In the genomic region with DNA sequence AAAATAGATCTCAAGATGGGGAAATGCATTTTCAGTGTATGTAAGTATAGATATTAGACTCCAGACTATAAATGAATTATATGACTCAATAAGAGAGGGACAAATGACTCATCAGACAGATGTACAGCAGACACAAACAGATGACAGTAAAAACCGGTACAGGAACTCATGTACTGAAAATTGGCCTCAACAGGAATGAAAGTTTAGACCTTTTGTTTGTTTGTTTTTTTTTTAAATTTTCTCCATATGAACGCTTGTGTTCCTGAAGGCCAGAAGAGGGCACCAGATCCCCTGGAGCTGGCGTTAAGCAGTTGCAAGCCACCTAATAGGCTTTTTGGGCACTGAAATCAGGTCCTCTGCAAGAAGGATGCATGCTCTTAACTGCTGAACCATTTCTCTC, we compare ENCODE assay signal across 11 mouse cellular contexts. TPM values are rescaled to one million over a fixed set of nuclear protein-coding genes. Genes with fewer than 3 reads are reported as not detected.
DNase-seq lines count a peak whose midpoint lies in the region; ATAC-seq and TF ChIP-seq lines count a peak whose summit lies in the region.
"Had no signal": no experiment of that assay in that cellular context is flagged by ENCODE, and none has a peak within 500 bp of the region (broad histone marks: within the 10 kb centered on the region; RNA-seq: fewer than 3 reads in every experiment).

No protein-coding gene starts in this region.

- H3K9me3 ChIP-seq in lung, embryonic 14.5 days (ENCODE audit: low read depth, low read length) = no peaks in the 10 kb centered on the region

- TF ChIP-seq CTCF in gastrocnemius, adult 2 months (IDR thresholded peaks at IDR 0.05) = peak; percentile 50
- TF ChIP-seq CTCF in lung, embryonic 14.5 days (IDR thresholded peaks at IDR 0.05; ENCODE audit: low read depth) = peak; percentile 53

- H3K36me3 ChIP-seq in lung, embryonic 14.5 days (ENCODE audit: insufficient read depth) = no peaks in the 10 kb centered on the region

- H3K4me1 ChIP-seq in lung, embryonic 14.5 days (ENCODE audit: insufficient read depth) = no peaks in the 10 kb centered on the region
- H3K4me1 ChIP-seq: megakaryocyte, embryonic 14.5 days had no signal

- no peak overlapping the region for H3K4me3 ChIP-seq in gastrocnemius, adult 2 months
- H3K4me3 ChIP-seq in lung, embryonic 14.5 days (ENCODE audit: low read depth, low read length) = no peak overlapping the region
- H3K4me3 ChIP-seq: erythroblast, embryonic 14.5 days; megakaryocyte, embryonic 14.5 days had no signal

- H3K4me2 ChIP-seq in lung, embryonic 14.5 days = no peak overlapping the region

- ATAC-seq in lung, embryonic 14.5 days (ENCODE audit: insufficient read depth) = no peak

- no peak overlapping the region for H3K27ac ChIP-seq in gastrocnemius, adult 2 months
- no peak overlapping the region for H3K27ac ChIP-seq in lung, embryonic 14.5 days (ENCODE audit: low read depth)

- intact Hi-C loops in gastrocnemius, adult 2 months (cut with DNase I) = no loop called here

- no peak overlapping the region for H3K9ac ChIP-seq in lung, embryonic 14.5 days

- DNase-seq in gastrocnemius, adult 2 months = no peak
- no peak for DNase-seq in gastrocnemius, postnatal 10 days
- DNase-seq in lung, embryonic 14.5 days = peak; percentile 43
- no peak for DNase-seq in lung, postnatal 14 days
- DNase-seq in ZHBTc4 (ENCODE audit: low read depth, low spot score) = peak; percentile 64
- DNase-seq in retina, embryonic 14.5 days (ENCODE audit: low spot score) = peak; percentile 58
- no peak for DNase-seq in urinary bladder, postnatal 25 days (ENCODE audit: low spot score)
- DNase-seq in adrenal gland, postnatal 25 days = no peak
- DNase-seq: heart, postnatal 36 days had no signal

- H3K27me3 ChIP-seq in lung, embryonic 14.5 days (ENCODE audit: insufficient read depth, low read length) = no peaks in the 10 kb centered on the region

- 15% methylated on average over 3 of the region's 3 CpGs for WGBS in lung, embryonic 14.5 days

RNA-seq across cellular contexts. Expression of a gene that starts 49.8 kb away (rescaled TPM):
- 10 to 100 TPM; 21.0 to 22.9 TPM for total RNA-seq in gastrocnemius, adult 2 months (2021)
- 10 to 100 TPM; 16.4 to 17.0 TPM for total RNA-seq in gastrocnemius, postnatal 10 days (2021)
- polyA plus RNA-seq in lung, embryonic 14.5 days (2014; fragmentation: Nextera tagmentation; extraction: Ambion mirVana) = 40.0 and 47.8 TPM in 2 replicates
- 119 and 172 TPM in 2 replicates for total RNA-seq in adrenal gland, postnatal 25 days (2021)

Comparison
In these comparisons a context has a peak if more than half of its experiments do, and no peak if none do; other contexts are left out.
1. DNase-seq: peak in lung, embryonic 14.5 days (single experiment), ZHBTc4 (single experiment) and retina, embryonic 14.5 days (single experiment); none in gastrocnemius, adult 2 months (single experiment), gastrocnemius, postnatal 10 days (single experiment), lung, postnatal 14 days (single experiment), urinary bladder, postnatal 25 days (single experiment) and adrenal gland, postnatal 25 days (single experiment).